Mouse (Mus musculus) kidney, embryonic 15.5 days (tissue): ENCODE data around the gene 4933402E13Rik. TPM values are rescaled to one million over a fixed set of nuclear protein-coding genes. Genes with fewer than 3 reads are reported as not detected.

ENCODE experiments used
- ATAC-seq: fragments of 200-750 bp; cut with Nextera tagmentation; replicated peaks from 2 replicates; pipeline ENCODE4 v1.8.0; 2017; ENCODE audit warnings: moderate TSS enrichment; ENCODE audit not compliant: low FRiP score
- H3K27ac ChIP-seq: fragments of 300-500 bp; sonication (generic); 2 replicates; pipeline ENCODE4 v1.5.1; 2015; ENCODE audit warnings: mild to moderate bottlenecking, inconsistent platforms
- H3K27me3 ChIP-seq: fragments of 300-500 bp; sonication (generic); 2 replicates; pipeline ENCODE4 v1.6.1; 2015; ENCODE audit warnings: inconsistent platforms
- H3K36me3 ChIP-seq: fragments of 300-500 bp; sonication (generic); 2 replicates; pipeline ENCODE4 v1.6.1; 2015; ENCODE audit warnings: inconsistent platforms
- H3K4me1 ChIP-seq: fragments of 300-500 bp; sonication (generic); 2 replicates; pipeline ENCODE4 v1.6.1; 2015; ENCODE audit warnings: inconsistent platforms
- H3K4me2 ChIP-seq: fragments of 300-500 bp; sonication (generic); 2 replicates; pipeline ENCODE4 v1.6.1; 2015; ENCODE audit warnings: moderate library complexity, mild to moderate bottlenecking, inconsistent platforms
- H3K4me3 ChIP-seq: fragments of 300-500 bp; sonication (generic); replicated peaks from 2 replicates; pipeline ENCODE4 v1.5.1; 2015; ENCODE audit warnings: mild to moderate bottlenecking, inconsistent platforms
- H3K9ac ChIP-seq: fragments of 300-500 bp; sonication (generic); 2 replicates; pipeline ENCODE4 v1.6.1; 2015; ENCODE audit warnings: mild to moderate bottlenecking, inconsistent platforms
- H3K9me3 ChIP-seq: fragments of 300-500 bp; sonication (generic); replicated peaks from 2 replicates; pipeline ENCODE4 v1.6.1; 2016; ENCODE audit warnings: inconsistent platforms
- WGBS: fragments of 180-500 bp; shearing (Covaris S2); methylation state at CpG from one replicate; pipeline ENCODE4 v1.1.7; 2015; ENCODE audit warnings: mixed read lengths; 5-methylcytosine and 5-hydroxymethylcytosine counted together
- polyA plus RNA-seq: library from polyadenylated mRNA; unstranded; fragments of >200 nt; fragmentation: Nextera tagmentation; extraction: Ambion mirVana; gene quantifications from 2 replicates; pipeline ENCODE4 v1.2.1, GENCODE M21; 2015

The 4933402E13Rik gene
- 0.27 TPM in 1 of 2 replicates, not detected in the other for polyA plus RNA-seq

GRCm38 (mm10) chrX:62283199-62283598 is at the start of gene 4933402E13Rik:
Gene 4933402E13Rik, plus strand, starts transcription at chrX:62283499.
- Histone ChIP-seq H3K27me3 (no peaks in the 10 kb centered on the region), H3K36me3 (no peaks in the 10 kb centered on the region), H3K9ac (no peak within 1 kb of the TSS), H3K4me1 (no peaks in the 10 kb centered on the region), H3K27ac (no peak within 1 kb of the TSS), H3K4me2 (no peak within 1 kb of the TSS), H3K9me3 (no peaks in the 10 kb centered on the region), H3K4me3 (no peak within 1 kb of the TSS)
- ATAC-seq, result no peak
- 86% methylated on average over 8 of the region's 8 CpGs for whole genome bisulfite sequencing

Other genes with a start within 250 kb of the 4933402E13Rik start
- not detected in 2 replicates for gene 4931400O07Rik, start 184.5 kb downstream of the 4933402E13Rik start, polyA plus RNA-seq